Mouse (Mus musculus): ENCODE results near the gene Ap1b1. TPM values are rescaled to one million over a fixed set of nuclear protein-coding genes. Genes with fewer than 3 reads are reported as not detected.

Ap1b1 gene
- polyA plus RNA-seq, 1 experiment from 2014 or later, result 40.7 TPM

DNA sequence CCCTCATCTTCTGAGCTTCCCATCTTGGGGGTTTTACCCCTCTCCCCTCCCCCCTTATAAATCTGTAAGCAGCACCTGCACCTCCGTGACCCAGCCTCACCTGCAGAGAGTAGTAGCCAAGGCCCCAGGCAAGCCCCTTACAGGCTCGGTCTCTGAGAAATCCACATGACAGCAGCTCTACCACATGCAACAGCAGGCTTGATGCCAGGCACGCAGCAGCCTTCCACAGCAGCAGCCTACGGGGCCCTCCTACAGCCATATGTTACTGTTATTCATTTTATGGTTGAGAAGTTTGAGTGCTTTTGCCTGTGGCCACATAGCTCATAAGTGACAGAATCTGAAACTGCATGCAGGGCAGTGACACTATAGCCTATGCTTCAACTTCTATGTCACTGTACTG is 48.8 kb downstream of the Ap1b1 start:
- Histone ChIP-seq H3K9ac (ENCODE audit: low read length) (no peak overlapping the region), H3K4me3 (ENCODE audit: control insufficient read depth in 1 of 2, insufficient read depth in 1 of 2, low read depth in 1 of 2, low read length in 2 of 2) (no peak overlapping the region), H3K27me3 (ENCODE audit: control insufficient read depth, insufficient read depth, low read length) (no peaks in the 10 kb centered on the region), H3K27ac (replicated peaks in 1 of 2; ENCODE audit: control insufficient read depth in 1 of 2, insufficient read depth in 1 of 2, low read depth in 2 of 2, low read length in 2 of 2) (no peak overlapping the region), H3K4me1 (ENCODE audit: control insufficient read depth in 2 of 2, insufficient read depth in 2 of 2, low read length in 2 of 2) (peaks cover 4 to 7% of the 10 kb centered on the region in 2 experiments; a peak in 1 of 4 replicates), H3K9me3 (ENCODE audit: control insufficient read depth, low read length) (no peaks in the 10 kb centered on the region), H3K4me2 (ENCODE audit: low read length) (no peak overlapping the region), H3K36me3 (ENCODE audit: control insufficient read depth, insufficient read depth, low read length) (peaks cover 92% of the 10 kb centered on the region)
- ATAC-seq (ENCODE audit: insufficient number of reproducible peaks, insufficient read depth, low FRiP score, low read depth), result no peak
- 89% methylated on average over 4 of the region's 4 CpGs for WGBS

DNA sequence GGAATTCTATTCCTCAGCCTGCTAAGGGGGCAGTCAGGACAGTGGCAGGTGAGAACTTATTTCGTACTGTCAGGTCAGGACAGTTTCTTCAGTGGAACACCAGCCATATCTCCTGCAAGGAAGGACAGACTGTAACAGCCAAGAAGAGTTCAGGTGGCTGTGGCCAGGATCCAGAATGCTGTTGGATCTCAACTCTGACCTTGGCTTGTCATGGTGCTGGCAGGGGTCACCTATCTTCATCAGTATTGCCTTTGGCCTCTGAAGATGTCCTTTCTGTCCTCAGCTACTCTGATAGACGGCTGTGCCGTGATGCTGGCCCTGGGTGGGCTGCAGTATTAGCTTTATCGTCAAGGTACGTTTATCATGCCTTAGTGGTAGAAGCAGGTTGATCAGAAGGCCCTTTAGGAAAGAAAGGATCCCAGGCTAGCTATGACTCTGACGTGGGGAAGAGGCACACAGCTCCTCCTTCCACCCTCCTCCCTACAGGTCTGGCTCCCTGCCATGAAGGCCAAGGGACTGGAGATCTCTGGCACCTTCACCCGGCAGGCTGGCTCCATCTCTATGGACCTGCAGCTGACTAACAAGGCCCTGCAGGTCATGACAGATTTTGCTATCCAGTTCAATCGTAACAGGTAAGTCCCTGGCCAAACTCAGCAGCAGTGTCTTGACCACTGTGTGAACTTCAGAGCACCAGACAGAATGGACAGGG is 50.7 kb downstream of the Ap1b1 start:
- Histone ChIP-seq H3K9ac (ENCODE audit: low read length) (no peak overlapping the region), H3K36me3 (ENCODE audit: control insufficient read depth, insufficient read depth, low read length) (peaks cover 92% of the 10 kb centered on the region)
- whole genome bisulfite sequencing, result 71% methylated on average over 8 of the region's 8 CpGs

DNA sequence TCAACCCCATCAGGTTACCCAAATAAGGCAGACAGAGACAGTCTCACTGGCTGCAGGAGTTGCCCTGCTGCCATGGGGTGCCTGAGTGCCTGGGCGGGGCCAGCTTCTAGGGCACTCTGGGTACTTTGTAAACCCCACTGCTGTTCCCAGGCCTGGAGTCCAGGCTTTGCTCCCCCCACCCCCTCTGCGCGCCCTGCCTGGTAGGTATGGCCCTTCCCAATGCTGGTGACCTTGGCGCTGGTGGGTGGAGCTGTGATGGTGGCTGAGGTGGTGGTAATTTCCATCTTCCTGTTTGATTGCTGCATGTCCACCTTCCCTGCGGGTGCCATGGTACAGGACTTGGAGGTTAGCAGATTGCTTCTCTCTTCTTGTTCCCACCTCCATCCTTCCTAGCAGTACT is 54.0 kb downstream of the Ap1b1 start:
- no peak for ATAC-seq (ENCODE audit: insufficient number of reproducible peaks, insufficient read depth, low FRiP score, low read depth)
- Histone ChIP-seq H3K9me3 (ENCODE audit: control insufficient read depth, low read length) (no peaks in the 10 kb centered on the region), H3K9ac (ENCODE audit: low read length) (no peak overlapping the region), H3K4me3 (ENCODE audit: control insufficient read depth in 1 of 2, insufficient read depth in 1 of 2, low read depth in 1 of 2, low read length in 2 of 2) (no peak overlapping the region), H3K4me2 (ENCODE audit: low read length) (no peak overlapping the region), H3K27ac (replicated peaks in 1 of 2; ENCODE audit: control insufficient read depth in 1 of 2, insufficient read depth in 1 of 2, low read depth in 2 of 2, low read length in 2 of 2) (no peak overlapping the region), H3K36me3 (ENCODE audit: control insufficient read depth, insufficient read depth, low read length) (peaks cover 69% of the 10 kb centered on the region), H3K27me3 (ENCODE audit: control insufficient read depth, insufficient read depth, low read length) (no peaks in the 10 kb centered on the region), H3K4me1 (ENCODE audit: control insufficient read depth in 2 of 2, insufficient read depth in 2 of 2, low read length in 2 of 2) (peaks cover 7 to 11% of the 10 kb centered on the region in 2 experiments; a peak in 2 of 4 replicates)
- 88% methylated on average over 5 of the region's 5 CpGs for WGBS

More for the DNA sequence above, 50.7 kb downstream of the Ap1b1 start:
- H3K4me2 ChIP-seq (ENCODE audit: low read length), result no peak overlapping the region
- no peaks in the 10 kb centered on the region for H3K27me3 ChIP-seq (ENCODE audit: control insufficient read depth, insufficient read depth, low read length)
- H3K9me3 ChIP-seq (ENCODE audit: control insufficient read depth, low read length), result no peaks in the 10 kb centered on the region
- no peak for ATAC-seq (ENCODE audit: insufficient number of reproducible peaks, insufficient read depth, low FRiP score, low read depth)
- no peak overlapping the region for H3K4me3 ChIP-seq (ENCODE audit: control insufficient read depth in 1 of 2, insufficient read depth in 1 of 2, low read depth in 1 of 2, low read length in 2 of 2)
- H3K4me1 ChIP-seq (ENCODE audit: control insufficient read depth in 2 of 2, insufficient read depth in 2 of 2, low read length in 2 of 2), result peaks cover 9 to 18% of the 10 kb centered on the region in 2 experiments; a peak in 2 of 4 replicates
- H3K27ac ChIP-seq (replicated peaks in 1 of 2; ENCODE audit: control insufficient read depth in 1 of 2, insufficient read depth in 1 of 2, low read depth in 2 of 2, low read length in 2 of 2), result no peak overlapping the region

DNA sequence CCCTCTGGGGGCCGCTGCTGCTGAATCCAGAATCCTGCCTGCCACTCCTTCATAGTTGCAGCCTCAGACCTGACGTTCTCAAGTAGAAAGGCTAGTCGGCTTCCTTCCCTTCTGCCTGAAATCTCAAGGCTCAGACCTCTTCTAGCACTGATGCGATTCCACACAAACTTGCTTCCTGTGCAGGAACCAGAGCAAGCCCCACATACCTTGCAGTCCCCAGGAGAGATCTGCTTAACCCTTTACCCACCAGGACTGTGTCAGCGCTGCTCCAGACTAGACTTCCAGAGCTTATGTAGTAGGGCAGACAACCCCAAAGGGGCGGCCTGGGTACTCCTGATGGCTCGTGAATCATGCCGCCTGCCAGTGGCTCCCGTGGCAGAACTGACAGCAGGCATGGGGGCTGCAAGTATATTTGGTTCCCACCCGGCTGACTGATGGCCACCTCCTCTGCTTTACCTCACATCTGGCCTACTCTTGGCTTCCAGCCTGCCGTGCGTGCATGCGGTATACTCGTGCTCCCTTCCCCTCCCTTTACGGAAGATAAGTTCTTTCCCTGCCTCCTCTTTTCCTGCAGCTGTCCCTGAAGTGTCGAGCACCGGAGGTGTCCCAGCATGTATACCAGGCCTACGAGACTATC is 54.6 kb downstream of the Ap1b1 start:
- no peak overlapping the region for H3K4me3 ChIP-seq (ENCODE audit: control insufficient read depth in 1 of 2, insufficient read depth in 1 of 2, low read depth in 1 of 2, low read length in 2 of 2)
- H3K9ac ChIP-seq (ENCODE audit: low read length), result no peak overlapping the region
- H3K4me1 ChIP-seq (ENCODE audit: control insufficient read depth in 2 of 2, insufficient read depth in 2 of 2, low read length in 2 of 2), result peaks cover 7 to 11% of the 10 kb centered on the region in 2 experiments; a peak in 2 of 4 replicates
- no peak for ATAC-seq (ENCODE audit: insufficient number of reproducible peaks, insufficient read depth, low FRiP score, low read depth)
- H3K36me3 ChIP-seq (ENCODE audit: control insufficient read depth, insufficient read depth, low read length), result peaks cover 63% of the 10 kb centered on the region
- H3K9me3 ChIP-seq (ENCODE audit: control insufficient read depth, low read length), result no peaks in the 10 kb centered on the region
- WGBS, result 44% methylated on average over 18 of the region's 18 CpGs
- no peaks in the 10 kb centered on the region for H3K27me3 ChIP-seq (ENCODE audit: control insufficient read depth, insufficient read depth, low read length)
- no peak overlapping the region for H3K4me2 ChIP-seq (ENCODE audit: low read length)
- no peak overlapping the region for H3K27ac ChIP-seq (replicated peaks in 1 of 2; ENCODE audit: control insufficient read depth in 1 of 2, insufficient read depth in 1 of 2, low read depth in 2 of 2, low read length in 2 of 2)

DNA sequence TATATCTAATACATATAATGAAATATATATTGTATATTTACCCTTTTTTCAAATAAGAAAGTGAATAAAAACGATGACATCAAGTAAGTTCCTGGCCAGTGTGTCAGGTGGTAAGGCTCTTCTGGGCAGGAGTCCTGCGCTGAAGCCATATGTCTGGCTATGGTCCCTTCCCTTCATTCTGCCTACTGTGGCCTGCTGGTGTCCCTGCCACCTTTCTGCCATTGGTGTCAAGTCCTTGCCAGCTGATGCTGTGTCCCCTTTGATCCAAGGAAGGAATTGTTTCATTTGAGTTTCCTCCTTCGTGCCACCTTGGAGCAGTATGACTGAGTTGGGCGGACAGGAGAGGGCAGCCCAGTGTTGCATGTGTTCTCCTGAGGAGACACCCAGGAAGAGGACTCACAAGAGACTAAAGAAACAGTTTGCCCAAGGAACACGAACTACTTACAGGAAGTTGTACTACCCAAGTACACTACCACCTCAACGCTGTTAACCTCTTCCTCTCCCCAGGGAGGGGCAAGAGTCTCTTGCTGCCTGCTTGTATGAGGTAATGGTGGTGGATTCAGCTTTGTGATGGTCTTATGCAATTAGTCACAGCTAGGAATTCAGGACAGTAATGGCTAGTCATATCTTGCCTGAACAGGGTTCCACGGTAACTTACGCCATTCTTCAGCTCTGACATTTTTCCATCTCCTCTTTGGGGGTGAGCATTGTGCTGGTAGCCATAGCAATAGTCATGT is 56.2 kb downstream of the Ap1b1 start:
- Histone ChIP-seq H3K9ac (ENCODE audit: low read length) (no peak overlapping the region), H3K36me3 (ENCODE audit: control insufficient read depth, insufficient read depth, low read length) (peaks cover 49% of the 10 kb centered on the region), H3K9me3 (ENCODE audit: control insufficient read depth, low read length) (no peaks in the 10 kb centered on the region), H3K27ac (replicated peaks in 1 of 2; ENCODE audit: control insufficient read depth in 1 of 2, insufficient read depth in 1 of 2, low read depth in 2 of 2, low read length in 2 of 2) (no peak overlapping the region), H3K4me1 (ENCODE audit: control insufficient read depth in 2 of 2, insufficient read depth in 2 of 2, low read length in 2 of 2) (peaks cover 5 to 11% of the 10 kb centered on the region in 2 experiments; a peak in 2 of 4 replicates), H3K4me2 (ENCODE audit: low read length) (no peak overlapping the region), H3K27me3 (ENCODE audit: control insufficient read depth, insufficient read depth, low read length) (no peaks in the 10 kb centered on the region), H3K4me3 (ENCODE audit: control insufficient read depth in 1 of 2, insufficient read depth in 1 of 2, low read depth in 1 of 2, low read length in 2 of 2) (no peak overlapping the region)
- ATAC-seq (ENCODE audit: insufficient number of reproducible peaks, insufficient read depth, low FRiP score, low read depth), result no peak
- WGBS, result 87% methylated on average over 8 of the region's 8 CpGs

DNA sequence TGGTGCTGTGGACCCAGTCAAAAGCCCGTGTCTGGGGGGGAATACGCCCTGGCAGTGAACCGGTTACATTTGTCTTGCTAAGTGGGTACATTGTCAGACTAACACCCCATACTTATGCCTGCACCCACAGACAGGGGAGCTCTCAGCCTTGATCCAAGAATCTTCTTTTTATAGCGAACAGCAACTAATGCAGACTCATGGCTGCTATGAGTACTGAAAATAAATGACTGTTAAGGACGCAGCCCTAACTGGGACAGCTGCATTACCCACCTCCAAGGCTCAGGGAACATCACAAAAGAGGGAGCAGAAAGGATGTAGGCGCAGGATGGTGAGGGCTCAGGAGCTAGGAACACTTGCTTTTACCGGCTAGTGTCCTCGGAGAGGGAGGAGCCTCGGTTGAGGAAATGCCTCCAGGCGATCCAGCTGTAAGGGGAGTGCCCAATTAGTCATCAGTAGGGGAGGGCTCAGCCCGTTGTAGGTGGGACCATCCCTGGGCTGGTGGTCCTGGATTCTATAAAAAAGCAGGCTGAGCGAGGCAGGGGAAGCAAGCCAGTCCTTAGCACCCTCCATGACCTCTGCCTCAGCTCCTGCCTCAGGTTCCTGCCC is 59.8 kb downstream of the Ap1b1 start:
- 42% methylated on average over 12 of the region's 12 CpGs for WGBS
- peaks cover 2 to 4% of the 10 kb centered on the region in 2 experiments; a peak in 2 of 4 replicates for H3K4me1 ChIP-seq (ENCODE audit: control insufficient read depth in 2 of 2, insufficient read depth in 2 of 2, low read length in 2 of 2)
- H3K4me2 ChIP-seq (ENCODE audit: low read length), result no peak overlapping the region
- H3K27me3 ChIP-seq (ENCODE audit: control insufficient read depth, insufficient read depth, low read length), result no peaks in the 10 kb centered on the region; the same call in 1 of the 2 replicates
- H3K36me3 ChIP-seq (ENCODE audit: control insufficient read depth, insufficient read depth, low read length), result peaks cover 17% of the 10 kb centered on the region
- no peaks in the 10 kb centered on the region for H3K9me3 ChIP-seq (ENCODE audit: control insufficient read depth, low read length)
- no peak overlapping the region for H3K27ac ChIP-seq (replicated peaks in 1 of 2; ENCODE audit: control insufficient read depth in 1 of 2, insufficient read depth in 1 of 2, low read depth in 2 of 2, low read length in 2 of 2)
- no peak overlapping the region for H3K4me3 ChIP-seq (ENCODE audit: control insufficient read depth in 1 of 2, insufficient read depth in 1 of 2, low read depth in 1 of 2, low read length in 2 of 2)
- ATAC-seq (ENCODE audit: insufficient number of reproducible peaks, insufficient read depth, low FRiP score, low read depth), result no peak
- H3K9ac ChIP-seq (ENCODE audit: low read length), result no peak overlapping the region

DNA sequence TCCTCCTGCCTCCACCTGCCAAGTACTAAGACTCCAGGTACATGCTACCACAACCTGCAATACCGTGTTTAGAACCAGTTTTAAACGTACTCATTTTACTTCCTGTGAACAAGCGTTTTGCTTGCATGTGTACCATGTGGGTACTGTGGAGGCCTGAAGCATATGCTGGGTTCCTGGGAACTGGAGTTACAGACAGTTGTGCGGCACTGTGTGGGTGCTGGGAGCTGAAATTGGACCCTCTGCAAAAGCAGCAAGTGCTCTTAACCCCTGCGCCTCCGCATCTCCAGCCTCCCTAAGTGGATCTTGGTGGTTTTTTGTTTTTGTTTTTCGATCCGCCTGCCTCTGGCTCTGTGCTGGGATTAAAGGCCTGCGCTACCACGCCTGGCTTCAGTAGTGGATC is 65.0 kb downstream of the Ap1b1 start:
- Histone ChIP-seq H3K9ac (ENCODE audit: low read length) (no peak overlapping the region), H3K4me3 (ENCODE audit: control insufficient read depth in 1 of 2, insufficient read depth in 1 of 2, low read depth in 1 of 2, low read length in 2 of 2) (no peak overlapping the region), H3K27me3 (ENCODE audit: control insufficient read depth, insufficient read depth, low read length) (peaks cover 7% of the 10 kb centered on the region), H3K9me3 (ENCODE audit: control insufficient read depth, low read length) (no peaks in the 10 kb centered on the region), H3K36me3 (ENCODE audit: control insufficient read depth, insufficient read depth, low read length) (no peaks in the 10 kb centered on the region), H3K4me2 (ENCODE audit: low read length) (no peak overlapping the region), H3K4me1 (ENCODE audit: control insufficient read depth in 2 of 2, insufficient read depth in 2 of 2, low read length in 2 of 2) (no peaks in the 10 kb centered on the region; a peak in 1 of 4 replicates), H3K27ac (replicated peaks in 1 of 2; ENCODE audit: control insufficient read depth in 1 of 2, insufficient read depth in 1 of 2, low read depth in 2 of 2, low read length in 2 of 2) (no peak overlapping the region)
- 84% methylated on average over 10 of the region's 10 CpGs for WGBS
- no peak for ATAC-seq (ENCODE audit: insufficient number of reproducible peaks, insufficient read depth, low FRiP score, low read depth)
